Mouse (Mus musculus) forebrain, embryonic 12.5 days (tissue): ENCODE measurements at regions not wholly inside any gene's neighbourhood (a gene's known extent, or its start where the extent isn't known, plus 50 kb on each side); places are given as distances from the start of the nearest gene placed in this dataset.

ENCODE experiments used
- ATAC-seq: fragments of 200-750 bp; cut with Nextera tagmentation; 2 replicates; pipeline ENCODE4 v1.8.0; 2017; ENCODE audit warnings: moderate TSS enrichment; ENCODE audit not compliant: low FRiP score
- H3K27ac ChIP-seq: fragments of 300-500 bp; sonication (generic); 2 replicates; pipeline ENCODE4 v1.5.1; 2016; ENCODE audit warnings: mild to moderate bottlenecking
- H3K27me3 ChIP-seq: fragments of 300-500 bp; sonication (generic); 2 replicates; pipeline ENCODE4 v1.6.1; 2016; ENCODE audit warnings: mild to moderate bottlenecking
- H3K36me3 ChIP-seq: fragments of 300-500 bp; sonication (generic); replicated peaks from 2 replicates; pipeline ENCODE4 v1.6.1; 2016; ENCODE audit warnings: mild to moderate bottlenecking
- H3K4me1 ChIP-seq: fragments of 300-500 bp; sonication (generic); 2 replicates; pipeline ENCODE4 v1.6.1; 2016
- H3K4me2 ChIP-seq: fragments of 300-500 bp; sonication (generic); 2 replicates; pipeline ENCODE4 v1.6.1; 2016; ENCODE audit warnings: mild to moderate bottlenecking, moderate library complexity
- H3K4me3 ChIP-seq: fragments of 300-500 bp; sonication (generic); replicated peaks from 2 replicates; pipeline ENCODE4 v1.5.1; 2016; ENCODE audit warnings: mild to moderate bottlenecking
- H3K9ac ChIP-seq: fragments of 300-500 bp; sonication (generic); 2 replicates; pipeline ENCODE4 v1.6.1; 2016; ENCODE audit warnings: mild to moderate bottlenecking
- H3K9me3 ChIP-seq: fragments of 300-500 bp; sonication (generic); 2 replicates; pipeline ENCODE4 v1.6.1; 2016
- WGBS: fragments of 180-500 bp; shearing (Covaris S2); methylation state at CpG from one replicate; pipeline ENCODE4 v1.1.7; 2016; 5-methylcytosine and 5-hydroxymethylcytosine counted together

DNA sequence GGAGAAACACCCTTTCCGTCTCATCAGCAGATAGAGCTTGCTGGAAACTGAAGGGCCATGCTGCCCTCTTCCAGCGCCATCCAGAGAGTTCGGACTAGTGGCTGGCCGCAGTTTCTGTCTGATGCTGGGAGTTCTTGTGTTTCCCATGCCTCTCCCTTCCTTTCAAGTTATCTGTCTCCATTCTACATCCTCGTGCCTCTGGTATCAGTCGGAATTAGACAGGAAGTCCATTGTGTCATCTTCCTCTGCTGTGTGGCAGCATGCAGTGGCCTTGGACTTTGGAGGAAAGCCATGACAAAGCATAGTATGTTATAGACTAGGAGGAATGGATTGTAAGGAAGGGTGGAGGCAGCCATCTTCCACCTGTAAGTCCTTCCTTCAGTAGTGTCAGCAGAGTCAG is 201.4 kb downstream of the Tex29 start:
- H3K36me3 ChIP-seq = no peaks in the 10 kb centered on the region

DNA sequence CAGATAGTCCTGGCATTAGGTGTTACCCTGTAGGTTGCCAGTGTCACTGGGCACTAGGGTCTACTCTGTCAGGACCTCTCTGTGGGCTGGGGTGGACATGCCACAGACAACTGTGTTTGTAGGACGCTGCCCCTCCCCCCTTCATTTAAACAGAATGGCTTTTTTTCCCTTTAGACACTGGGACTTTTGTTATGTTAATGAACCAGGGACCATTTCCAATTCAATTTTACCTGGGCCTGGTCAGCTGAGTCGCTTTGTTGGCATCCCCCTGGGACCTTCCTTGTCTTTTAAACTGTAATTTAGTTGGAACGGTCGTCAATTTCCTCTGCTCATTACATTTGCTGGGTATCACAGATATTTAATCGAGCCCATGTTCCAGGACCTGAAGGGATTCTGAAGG is 210.6 kb downstream of the Tex29 start:
- Histone ChIP-seq H3K9ac (no peak overlapping the region), H3K27ac (0 out of 2 replicates have a peak overlapping the region, but pooled peaks have one; percentile 6), H3K4me1 (peaks cover 19% of the 10 kb centered on the region), H3K9me3 (no peaks in the 10 kb centered on the region), H3K4me3 (no peak overlapping the region), H3K36me3 (no peaks in the 10 kb centered on the region), H3K27me3 (peaks cover 39% of the 10 kb centered on the region), H3K4me2 (no peak overlapping the region)
- ATAC-seq = no peak
- 5% methylated on average over 5 of the region's 5 CpGs for WGBS

More for the DNA sequence above, 201.4 kb downstream of the Tex29 start:
- H3K27ac ChIP-seq = no peak overlapping the region
- no peak overlapping the region for H3K4me3 ChIP-seq
- H3K9ac ChIP-seq = no peak overlapping the region
- WGBS = 84% methylated on average over 6 of the region's 6 CpGs
- H3K27me3 ChIP-seq = peaks cover 26% of the 10 kb centered on the region
- H3K4me1 ChIP-seq = peaks cover 8% of the 10 kb centered on the region; the same call in 1 of the 2 replicates
- ATAC-seq = no peak
- H3K9me3 ChIP-seq = no peaks in the 10 kb centered on the region
- H3K4me2 ChIP-seq = no peak overlapping the region

DNA sequence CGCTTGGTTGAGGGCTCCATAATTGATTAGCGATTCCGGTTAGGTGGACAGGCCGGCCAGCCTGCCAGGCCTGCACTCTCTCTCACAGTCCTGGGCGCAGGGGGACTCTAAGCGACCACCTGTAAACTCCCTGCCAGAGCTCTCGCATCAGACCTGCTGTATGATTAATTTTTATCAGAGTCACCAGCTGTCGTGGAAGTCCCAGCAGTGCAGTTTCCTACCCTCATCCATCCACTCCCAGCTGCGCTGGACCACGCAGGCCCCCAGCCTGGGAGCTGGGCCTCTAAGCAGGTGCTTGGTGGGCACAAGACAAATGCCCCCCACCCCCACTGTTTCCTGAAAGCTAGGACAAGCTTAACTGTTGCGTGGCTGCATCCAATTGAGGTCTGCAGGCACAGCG is 211.1 kb downstream of the Tex29 start:
- peak; percentile 63 for ATAC-seq
- Histone ChIP-seq H3K4me2 (no peak overlapping the region), H3K36me3 (no peaks in the 10 kb centered on the region), H3K4me3 (no peak overlapping the region), H3K9me3 (no peaks in the 10 kb centered on the region), H3K27ac (0 out of 2 replicates have a peak overlapping the region, but pooled peaks have one; percentile 6), H3K9ac (peak overlapping the region; percentile 26; the same call in 1 of the 2 replicates), H3K4me1 (peaks cover 19% of the 10 kb centered on the region), H3K27me3 (peaks cover 42% of the 10 kb centered on the region)
- WGBS = 19% methylated on average over 12 of the region's 12 CpGs

DNA sequence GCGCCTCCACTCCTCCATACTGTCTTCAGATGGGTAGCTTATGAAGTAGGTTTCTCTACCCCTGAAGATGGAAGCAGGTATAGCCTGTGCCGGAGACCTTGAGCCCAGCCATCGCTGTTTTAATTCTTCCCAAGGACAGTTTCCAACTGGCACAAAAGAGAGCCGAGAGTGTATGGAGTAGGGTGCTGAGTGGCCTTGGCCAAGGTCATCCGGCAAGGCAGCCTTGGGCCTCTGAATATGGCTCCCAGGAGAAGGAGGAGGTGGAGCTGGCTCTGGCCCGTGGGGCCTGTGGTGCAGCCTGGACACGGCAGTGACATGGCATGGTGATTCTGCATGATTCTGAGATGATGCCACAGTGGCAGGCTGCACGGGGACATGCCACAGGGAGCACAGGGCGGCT is 215.7 kb downstream of the Tex29 start:
- Histone ChIP-seq H3K27me3 (peaks cover 40% of the 10 kb centered on the region), H3K4me3 (no peak overlapping the region), H3K4me2 (no peak overlapping the region), H3K9me3 (no peaks in the 10 kb centered on the region), H3K36me3 (no peaks in the 10 kb centered on the region), H3K27ac (no peak overlapping the region), H3K9ac (no peak overlapping the region), H3K4me1 (peaks cover 17% of the 10 kb centered on the region)
- WGBS = 93% methylated on average over 9 of the region's 9 CpGs
- no peak for ATAC-seq

DNA sequence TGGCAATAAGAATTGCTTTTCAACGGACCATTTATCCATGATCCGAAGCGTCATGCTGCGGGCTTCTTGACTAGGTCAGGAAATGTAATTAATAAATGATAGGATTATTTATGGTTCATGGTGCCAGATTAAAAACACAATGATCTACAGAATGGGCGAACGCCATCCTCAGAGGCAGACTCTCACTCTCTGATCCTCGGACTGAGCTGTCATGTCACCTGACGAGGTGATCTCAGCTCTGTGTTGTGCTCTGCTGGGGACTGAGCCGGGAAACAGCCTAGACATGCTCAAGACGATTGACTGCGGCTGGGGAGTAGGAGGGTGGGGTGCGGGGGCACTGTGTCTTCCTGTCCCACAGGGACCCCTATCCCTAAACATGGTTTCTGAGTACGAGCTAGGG is 217.4 kb upstream of the A230072I06Rik start:
- ATAC-seq = 0 out of 2 replicates have a peak, but pooled peaks have one; percentile 23
- 47% methylated on average over 13 of the region's 13 CpGs for WGBS
- Histone ChIP-seq H3K27ac (no peak overlapping the region), H3K27me3 (peaks cover 38% of the 10 kb centered on the region), H3K4me1 (peaks cover 23% of the 10 kb centered on the region), H3K9me3 (no peaks in the 10 kb centered on the region), H3K4me2 (no peak overlapping the region), H3K4me3 (no peak overlapping the region), H3K9ac (no peak overlapping the region), H3K36me3 (no peaks in the 10 kb centered on the region)

DNA sequence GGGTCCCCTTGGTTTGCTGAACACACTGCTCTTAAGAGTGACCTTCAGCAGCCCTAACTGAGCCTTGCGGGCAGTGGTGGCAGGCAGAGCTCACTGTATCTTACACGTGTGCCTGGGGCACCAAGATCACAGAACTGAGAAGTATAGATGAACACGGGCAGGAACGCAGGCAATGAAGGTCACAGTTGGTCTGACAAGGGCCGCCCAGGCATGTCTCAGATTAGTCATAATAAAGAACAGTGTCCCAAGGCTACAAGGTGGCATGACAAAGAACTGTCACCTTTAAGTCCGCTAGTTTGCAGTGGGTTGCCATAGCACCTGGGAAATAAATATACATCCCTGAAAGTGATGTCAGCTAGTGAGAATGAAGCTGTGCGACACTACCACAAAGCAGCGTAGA is 215.9 kb upstream of the A230072I06Rik start:
- H3K4me1 ChIP-seq = peaks cover 23% of the 10 kb centered on the region
- H3K9me3 ChIP-seq = no peaks in the 10 kb centered on the region
- WGBS = 72% methylated on average over 8 of the region's 8 CpGs
- no peak overlapping the region for H3K27ac ChIP-seq
- H3K4me3 ChIP-seq = no peak overlapping the region
- H3K4me2 ChIP-seq = no peak overlapping the region
- no peak overlapping the region for H3K9ac ChIP-seq
- peaks cover 46% of the 10 kb centered on the region for H3K27me3 ChIP-seq
- H3K36me3 ChIP-seq = no peaks in the 10 kb centered on the region
- no peak for ATAC-seq

DNA sequence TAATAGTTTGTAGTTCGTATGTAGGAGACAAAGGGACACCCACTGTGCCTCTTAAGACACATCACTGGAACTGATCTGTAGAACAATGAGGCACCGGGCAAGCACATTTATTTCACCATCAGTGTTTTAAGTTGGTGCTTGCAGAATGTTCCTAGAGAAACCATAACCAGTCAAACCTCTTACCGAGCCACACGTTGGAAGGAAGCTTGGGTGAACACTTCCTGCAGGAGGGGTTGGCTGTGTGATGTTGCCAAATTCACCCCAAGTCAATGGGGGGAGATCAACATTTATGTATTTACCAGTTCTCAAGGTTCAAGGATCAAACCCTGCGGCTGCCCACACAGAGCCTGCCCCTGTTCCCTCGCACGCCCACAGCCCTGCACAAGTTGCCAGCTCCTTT is 214.0 kb upstream of the A230072I06Rik start:
- Histone ChIP-seq H3K4me2 (no peak overlapping the region), H3K36me3 (no peaks in the 10 kb centered on the region), H3K27ac (no peak overlapping the region), H3K9ac (no peak overlapping the region), H3K27me3 (peaks cover 56% of the 10 kb centered on the region), H3K4me1 (peaks cover 23% of the 10 kb centered on the region), H3K4me3 (no peak overlapping the region), H3K9me3 (no peaks in the 10 kb centered on the region)
- ATAC-seq = no peak
- whole genome bisulfite sequencing = 79% methylated on average over 7 of the region's 7 CpGs

DNA sequence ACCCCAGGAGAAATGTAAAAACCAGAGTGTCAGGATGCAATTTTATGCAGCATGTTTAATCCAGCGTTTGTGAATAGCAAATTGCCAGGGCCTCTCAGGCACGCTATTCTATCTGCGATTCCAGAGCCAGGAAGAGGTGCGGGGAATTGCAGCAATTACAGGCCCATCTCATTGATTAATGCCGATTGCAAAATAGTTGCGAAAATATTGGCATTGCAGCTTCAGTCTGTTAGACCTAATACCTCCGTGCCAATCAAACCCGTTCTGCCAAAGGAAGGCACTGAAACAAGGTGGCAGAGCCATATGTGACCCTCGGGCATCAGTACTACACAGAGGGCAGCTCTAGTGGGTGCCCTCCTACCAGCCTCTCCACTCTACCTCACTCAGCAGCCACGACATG is 212.2 kb upstream of the A230072I06Rik start:
- WGBS = 88% methylated on average over 10 of the region's 10 CpGs
- peaks cover 56% of the 10 kb centered on the region for H3K27me3 ChIP-seq
- ATAC-seq = no peak
- peaks cover 11% of the 10 kb centered on the region; the same call in 1 of the 2 replicates for H3K4me1 ChIP-seq
- H3K4me2 ChIP-seq = no peak overlapping the region
- H3K9ac ChIP-seq = no peak overlapping the region
- H3K9me3 ChIP-seq = no peaks in the 10 kb centered on the region
- no peak overlapping the region for H3K4me3 ChIP-seq
- no peaks in the 10 kb centered on the region for H3K36me3 ChIP-seq
- H3K27ac ChIP-seq = no peak overlapping the region

DNA sequence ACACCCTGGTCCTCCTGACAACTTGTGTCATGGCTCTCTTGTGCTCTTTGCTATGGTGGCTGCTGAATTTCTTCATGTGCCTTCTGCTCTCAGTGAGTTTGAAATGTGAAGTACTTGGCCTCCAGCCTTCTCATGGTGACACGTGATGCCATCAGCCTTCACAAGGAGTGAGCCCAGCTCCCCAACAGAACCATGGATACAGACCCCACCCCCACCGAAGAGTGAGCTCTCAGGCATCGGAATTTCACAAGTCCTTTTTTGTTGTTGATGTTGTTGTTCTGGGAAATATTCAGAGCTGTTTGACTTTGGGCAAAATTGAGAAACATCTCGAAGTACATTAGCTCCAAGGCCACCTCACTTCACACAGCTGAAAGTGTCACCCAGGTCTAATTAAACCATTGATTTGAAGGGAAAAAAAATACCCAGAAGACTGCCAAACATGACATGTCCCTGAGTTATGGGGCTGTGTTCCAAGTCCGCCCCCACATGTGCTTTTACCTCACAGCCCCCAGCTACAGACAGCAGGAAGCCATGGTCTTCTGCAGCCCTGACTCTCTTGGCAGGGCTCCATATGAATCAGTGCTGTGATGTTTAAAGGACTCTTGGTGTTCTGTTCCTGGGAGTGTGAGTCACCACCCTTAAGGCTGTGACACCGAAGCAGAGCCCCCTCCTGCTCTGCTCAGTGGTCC is 205.2 kb upstream of the A230072I06Rik start:
- Histone ChIP-seq H3K4me2 (no peak overlapping the region), H3K36me3 (no peaks in the 10 kb centered on the region), H3K4me1 (peaks cover 7% of the 10 kb centered on the region; the same call in 1 of the 2 replicates), H3K4me3 (no peak overlapping the region), H3K27ac (no peak overlapping the region), H3K9ac (no peak overlapping the region), H3K27me3 (peaks cover 33% of the 10 kb centered on the region; the same call in 1 of the 2 replicates), H3K9me3 (no peaks in the 10 kb centered on the region)
- no peak for ATAC-seq
- 83% methylated on average over 6 of the region's 6 CpGs for WGBS

DNA sequence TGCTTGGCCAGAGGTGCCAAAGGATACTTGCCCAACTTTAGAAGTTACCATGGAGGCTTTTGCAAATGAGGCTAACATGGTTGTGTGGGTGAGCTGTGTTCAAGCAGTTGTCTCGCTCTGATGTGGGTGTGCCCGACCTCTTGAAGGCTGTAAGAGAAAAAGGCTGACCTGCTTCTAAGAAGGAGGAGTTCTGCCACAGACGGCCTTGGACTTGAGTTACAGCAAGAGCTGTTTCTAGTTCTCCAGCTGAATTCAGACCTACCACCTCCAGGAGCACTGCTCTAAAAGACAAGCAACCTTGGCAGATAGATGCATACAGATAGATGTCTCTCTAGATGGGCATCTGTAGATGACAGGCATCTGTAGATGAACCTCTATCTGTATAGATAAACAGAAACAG is 202.7 kb upstream of the A230072I06Rik start:
- 93% methylated on average over 3 of the region's 3 CpGs for WGBS

DNA sequence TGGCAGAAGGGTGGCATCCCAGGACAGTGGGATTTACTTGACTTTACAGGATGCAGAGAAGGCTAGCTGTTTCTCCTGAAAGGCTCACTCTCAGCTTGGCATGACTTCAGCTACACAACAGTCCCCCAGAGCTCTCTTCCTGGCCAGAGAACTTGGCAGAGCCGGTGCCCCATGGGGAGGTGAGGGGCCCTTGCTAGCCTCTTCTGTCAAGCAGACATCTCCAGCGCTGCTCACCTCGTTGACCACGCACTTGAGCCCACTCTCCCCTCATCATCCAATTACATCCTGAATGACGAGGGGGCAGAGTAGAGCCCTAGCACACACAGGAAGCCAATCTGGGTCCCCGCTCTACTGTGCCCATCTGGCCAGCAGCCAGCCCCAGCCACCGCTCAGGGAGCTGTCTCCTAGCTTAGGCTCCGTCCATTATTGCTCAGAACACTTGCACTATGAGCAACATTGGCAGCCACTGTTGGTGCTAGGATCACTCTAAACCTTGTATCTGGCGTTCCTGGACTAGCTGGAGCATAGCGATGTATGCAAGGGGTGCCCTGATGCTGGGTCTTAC is 201.7 kb upstream of the A230072I06Rik start:
- H3K9me3 ChIP-seq = no peaks in the 10 kb centered on the region
- no peaks in the 10 kb centered on the region for H3K36me3 ChIP-seq
- no peak overlapping the region for H3K27ac ChIP-seq
- 81% methylated on average over 10 of the region's 10 CpGs for WGBS
- peaks cover 27% of the 10 kb centered on the region; the same call in 1 of the 2 replicates for H3K27me3 ChIP-seq
- no peak overlapping the region for H3K4me2 ChIP-seq
- H3K4me1 ChIP-seq = peaks cover 13% of the 10 kb centered on the region; the same call in 1 of the 2 replicates
- no peak for ATAC-seq
- H3K9ac ChIP-seq = no peak overlapping the region
- no peak overlapping the region for H3K4me3 ChIP-seq

More for the DNA sequence above, 202.7 kb upstream of the A230072I06Rik start:
- no peak for ATAC-seq
- peaks cover 11% of the 10 kb centered on the region; the same call in 1 of the 2 replicates for H3K4me1 ChIP-seq
- peaks cover 27% of the 10 kb centered on the region; the same call in 1 of the 2 replicates for H3K27me3 ChIP-seq
- H3K9me3 ChIP-seq = no peaks in the 10 kb centered on the region
- no peak overlapping the region for H3K4me3 ChIP-seq
- H3K9ac ChIP-seq = no peak overlapping the region
- no peak overlapping the region for H3K4me2 ChIP-seq
- no peak overlapping the region for H3K27ac ChIP-seq
- no peaks in the 10 kb centered on the region for H3K36me3 ChIP-seq

DNA sequence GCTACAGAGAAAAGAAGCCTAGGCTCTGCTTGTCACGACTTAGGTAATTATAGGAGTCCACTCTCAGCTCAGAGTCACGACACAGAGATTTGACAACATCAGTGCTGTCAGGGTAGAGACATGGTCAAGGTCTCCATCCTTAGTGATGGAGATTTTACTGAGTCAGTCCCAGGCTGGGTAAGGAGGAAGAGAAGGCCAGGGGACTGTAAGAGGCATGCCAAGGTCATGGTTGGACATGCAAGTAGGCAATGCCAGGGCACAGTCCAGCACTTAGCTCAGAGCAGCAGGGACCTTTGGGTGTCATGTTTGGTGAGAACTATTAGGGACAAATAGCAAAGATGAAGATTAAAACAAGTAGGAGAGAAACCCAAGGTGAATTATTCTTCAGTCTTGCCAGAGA is 200.7 kb upstream of the A230072I06Rik start:
- no peak overlapping the region for H3K9ac ChIP-seq
- ATAC-seq = no peak
- WGBS = 88% methylated on average over 2 of the region's 2 CpGs

More for the DNA sequence above, 200.7 kb upstream of the A230072I06Rik start:
- peaks cover 27% of the 10 kb centered on the region; the same call in 1 of the 2 replicates for H3K27me3 ChIP-seq
- H3K9me3 ChIP-seq = no peaks in the 10 kb centered on the region
- H3K36me3 ChIP-seq = no peaks in the 10 kb centered on the region
- no peak overlapping the region for H3K4me2 ChIP-seq
- no peak overlapping the region for H3K27ac ChIP-seq
- H3K4me1 ChIP-seq = peaks cover 13% of the 10 kb centered on the region; the same call in 1 of the 2 replicates
- no peak overlapping the region for H3K4me3 ChIP-seq
